Mouse (Mus musculus): ENCODE data around the gene Nrde2. TPM values are rescaled to one million over a fixed set of nuclear protein-coding genes. Genes with fewer than 3 reads are reported as not detected.
"Not testable (repeated sequence)": the region's sequence is repeated elsewhere in the genome, so short reads cannot be mapped to it uniquely, and the experiment has no call there.

Nrde2 gene
- polyA plus RNA-seq, 1 experiment from 2014 or later: 15.7 TPM

GRCm38 (mm10) chr12:100198967-100199660, 39.7 kb upstream of the Nrde2 start, which contains the start of gene Calm1:
Gene Calm1, plus strand, starts transcription at chr12:100199435.
- ATAC-seq: peak; percentile 80

DNA sequence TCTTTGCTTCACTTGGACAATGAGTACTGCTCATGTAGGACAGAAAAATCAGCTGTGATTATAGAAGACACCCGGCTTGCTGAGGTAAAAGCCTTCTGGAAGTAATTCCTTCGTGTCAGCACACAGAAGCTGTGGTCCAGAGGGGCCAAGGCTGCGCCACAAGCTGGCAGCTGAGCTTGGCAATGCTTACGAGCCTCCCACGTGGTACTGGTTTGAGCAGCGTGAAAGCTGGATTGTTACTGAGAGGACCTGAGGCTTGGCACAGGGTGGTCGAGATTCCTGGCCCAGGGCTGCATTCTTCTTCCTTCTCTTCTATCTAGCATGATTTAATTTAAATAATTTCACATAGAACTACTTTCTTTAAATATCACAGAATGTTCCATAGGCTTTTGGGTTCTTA, 37.3 kb upstream of the Nrde2 start:
- no peak for ATAC-seq
- Histone ChIP-seq H3K36me3 (ENCODE audit: control insufficient read depth, insufficient read depth) (no peaks in the 10 kb centered on the region), H3K27me3 (replicated peaks; ENCODE audit: control insufficient read depth, insufficient read depth, low read length) (no peaks in the 10 kb centered on the region), H3K4me1 (replicated peaks; ENCODE audit: control insufficient read depth, insufficient read depth, low read length) (peaks cover 8% of the 10 kb centered on the region), H3K27ac (ENCODE audit: low read length) (no peak overlapping the region), H3K4me2 (ENCODE audit: low read length) (no peak overlapping the region), H3K4me3 (replicated peaks; ENCODE audit: low read length) (no peak overlapping the region), H3K9me3 (ENCODE audit: control insufficient read depth, low read length) (no peaks in the 10 kb centered on the region), H3K9ac (replicated peaks; ENCODE audit: low read depth, low read length) (no peak overlapping the region)
- 55% methylated on average over 7 of the region's 7 CpGs for WGBS

More at GRCm38 (mm10) chr12:100198967-100199660, 39.7 kb upstream of the Nrde2 start, which contains the start of gene Calm1:
- peaks cover 29% of the 10 kb centered on the region for H3K4me1 ChIP-seq (replicated peaks; ENCODE audit: control insufficient read depth, insufficient read depth, low read length)
- H3K36me3 ChIP-seq (ENCODE audit: control insufficient read depth, insufficient read depth): peaks cover 6% of the 10 kb centered on the region
- H3K4me3 ChIP-seq (replicated peaks; ENCODE audit: low read length): peak within 1 kb of the TSS; percentile 91
- H3K27ac ChIP-seq (ENCODE audit: low read length): peak within 1 kb of the TSS; percentile 93
- no peaks in the 10 kb centered on the region for H3K27me3 ChIP-seq (replicated peaks; ENCODE audit: control insufficient read depth, insufficient read depth, low read length)
- under 1% methylated on average over 58 of the region's 58 CpGs for WGBS
- peak within 1 kb of the TSS; percentile 98 for H3K4me2 ChIP-seq (ENCODE audit: low read length)
- H3K9ac ChIP-seq (replicated peaks; ENCODE audit: low read depth, low read length): peak within 1 kb of the TSS; percentile 96
- H3K9me3 ChIP-seq (ENCODE audit: control insufficient read depth, low read length): no peaks in the 10 kb centered on the region

DNA sequence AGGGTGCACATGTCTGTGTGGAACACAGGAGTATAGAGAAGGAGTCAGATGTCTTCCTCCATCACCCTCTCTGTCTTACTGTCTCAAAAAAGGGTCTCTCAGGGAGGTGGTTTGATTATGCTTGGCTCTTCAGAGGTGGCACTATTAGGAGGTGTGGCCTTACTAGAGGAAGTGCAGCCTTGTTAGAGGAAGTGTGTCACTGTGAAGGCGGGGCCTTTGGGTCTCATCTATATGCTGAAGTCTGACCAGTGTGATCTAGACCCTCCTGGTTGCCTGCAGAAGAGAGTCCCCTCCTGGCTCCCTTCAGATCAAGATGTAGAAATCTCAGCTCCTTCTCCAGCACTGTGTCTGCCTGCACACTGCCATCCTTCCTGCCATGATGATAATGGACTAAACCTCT, 34.7 kb upstream of the Nrde2 start:
- Histone ChIP-seq H3K36me3 (ENCODE audit: control insufficient read depth, insufficient read depth) (no peaks in the 10 kb centered on the region), H3K9me3 (ENCODE audit: control insufficient read depth, low read length) (no peaks in the 10 kb centered on the region), H3K27me3 (replicated peaks; ENCODE audit: control insufficient read depth, insufficient read depth, low read length) (no peaks in the 10 kb centered on the region), H3K4me3 (replicated peaks; ENCODE audit: low read length) (no peak overlapping the region), H3K27ac (ENCODE audit: low read length) (no peak overlapping the region), H3K4me1 (replicated peaks; ENCODE audit: control insufficient read depth, insufficient read depth, low read length) (peaks cover 5% of the 10 kb centered on the region), H3K4me2 (ENCODE audit: low read length) (no peak overlapping the region), H3K9ac (replicated peaks; ENCODE audit: low read depth, low read length) (no peak overlapping the region)
- 94% methylated on average over 1 of the region's 1 CpGs for WGBS
- no peak for ATAC-seq

DNA sequence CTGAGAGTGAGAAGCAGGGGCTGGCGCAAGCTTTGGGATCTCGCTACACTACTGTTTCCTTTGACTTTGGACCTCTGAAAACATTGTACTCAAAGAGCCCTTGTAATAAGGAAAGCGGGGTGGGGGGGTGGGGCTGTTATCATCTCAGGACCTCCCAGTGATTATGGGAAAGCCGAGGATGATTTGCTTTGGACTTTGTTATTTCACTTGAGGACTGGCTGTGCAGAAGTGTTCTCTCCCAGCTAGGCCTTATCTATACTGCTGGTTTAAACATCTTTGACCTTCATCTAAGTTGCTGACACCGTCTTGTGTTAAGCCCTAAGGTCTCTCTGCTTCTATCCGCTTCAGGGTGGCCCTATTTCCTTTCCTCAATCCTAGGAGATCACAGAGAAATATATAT, 31.3 kb upstream of the Nrde2 start:
- no peak overlapping the region for H3K9ac ChIP-seq (replicated peaks; ENCODE audit: low read depth, low read length)
- H3K27me3 ChIP-seq (replicated peaks; ENCODE audit: control insufficient read depth, insufficient read depth, low read length): no peaks in the 10 kb centered on the region
- no peak overlapping the region for H3K27ac ChIP-seq (ENCODE audit: low read length)
- H3K9me3 ChIP-seq (ENCODE audit: control insufficient read depth, low read length): no peaks in the 10 kb centered on the region
- no peaks in the 10 kb centered on the region for H3K36me3 ChIP-seq (ENCODE audit: control insufficient read depth, insufficient read depth)
- WGBS: 88% methylated on average over 6 of the region's 6 CpGs
- ATAC-seq: no peak
- no peak overlapping the region for H3K4me3 ChIP-seq (replicated peaks; ENCODE audit: low read length)
- no peak overlapping the region for H3K4me2 ChIP-seq (ENCODE audit: low read length)
- H3K4me1 ChIP-seq (replicated peaks; ENCODE audit: control insufficient read depth, insufficient read depth, low read length): peaks cover 13% of the 10 kb centered on the region

GRCm38 (mm10) chr12:100187756-100188430, 28.4 kb upstream of the Nrde2 start:
- Histone ChIP-seq H3K9ac (replicated peaks; ENCODE audit: low read depth, low read length) (peak overlapping the region; percentile 61), H3K4me2 (ENCODE audit: low read length) (peak overlapping the region; percentile 80), H3K4me3 (replicated peaks; ENCODE audit: low read length) (peak overlapping the region; percentile 67), H3K27me3 (replicated peaks; ENCODE audit: control insufficient read depth, insufficient read depth, low read length) (no peaks in the 10 kb centered on the region), H3K4me1 (replicated peaks; ENCODE audit: control insufficient read depth, insufficient read depth, low read length) (peaks cover 13% of the 10 kb centered on the region), H3K9me3 (ENCODE audit: control insufficient read depth, low read length) (no peaks in the 10 kb centered on the region), H3K27ac (ENCODE audit: low read length) (peak overlapping the region; percentile 86), H3K36me3 (ENCODE audit: control insufficient read depth, insufficient read depth) (no peaks in the 10 kb centered on the region)
- WGBS: 1% methylated on average over 29 of the region's 29 CpGs
- ATAC-seq: no peak

- H3K9ac ChIP-seq (replicated peaks; ENCODE audit: low read depth, low read length): peak overlapping the region; percentile 89
- no peaks in the 10 kb centered on the region for H3K36me3 ChIP-seq (ENCODE audit: control insufficient read depth, insufficient read depth)
- H3K4me2 ChIP-seq (ENCODE audit: low read length): peak overlapping the region; percentile 80
- H3K4me1 ChIP-seq (replicated peaks; ENCODE audit: control insufficient read depth, insufficient read depth, low read length): peaks cover 13% of the 10 kb centered on the region
- H3K9me3 ChIP-seq (ENCODE audit: control insufficient read depth, low read length): no peaks in the 10 kb centered on the region
- peak overlapping the region; percentile 99 for H3K27ac ChIP-seq (ENCODE audit: low read length)
- peak; percentile 100 for ATAC-seq
- WGBS: under 1% methylated on average over 52 of the region's 52 CpGs
- H3K27me3 ChIP-seq (replicated peaks; ENCODE audit: control insufficient read depth, insufficient read depth, low read length): no peaks in the 10 kb centered on the region
- H3K4me3 ChIP-seq (replicated peaks; ENCODE audit: low read length): peak overlapping the region; percentile 67
Measured at GRCm38 (mm10) chr12:100187013-100187755, 27.7 kb upstream of the Nrde2 start.

DNA sequence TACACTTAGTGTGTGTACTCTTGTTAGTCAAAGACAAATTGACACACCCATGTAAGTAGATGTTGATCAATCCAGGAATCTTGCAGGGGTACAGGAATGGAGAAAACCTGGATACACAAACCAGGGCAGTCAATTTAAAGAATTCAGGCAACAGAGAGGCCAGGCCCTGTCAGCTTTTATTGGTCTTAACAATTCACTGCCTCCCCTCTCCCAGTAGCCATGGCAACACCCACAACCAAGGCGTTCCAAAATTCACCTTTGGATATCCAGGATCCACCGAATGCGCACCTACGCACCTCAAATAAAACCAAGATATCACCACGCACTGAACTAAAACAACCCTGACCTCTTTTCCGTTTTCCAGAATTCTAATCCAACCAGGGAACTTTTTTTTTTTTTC, 26.9 kb upstream of the Nrde2 start:
- H3K9me3 ChIP-seq (ENCODE audit: control insufficient read depth, low read length): no peaks in the 10 kb centered on the region
- WGBS: 2% methylated on average over 6 of the region's 6 CpGs
- peak overlapping the region; percentile 67 for H3K4me3 ChIP-seq (replicated peaks; ENCODE audit: low read length)

DNA sequence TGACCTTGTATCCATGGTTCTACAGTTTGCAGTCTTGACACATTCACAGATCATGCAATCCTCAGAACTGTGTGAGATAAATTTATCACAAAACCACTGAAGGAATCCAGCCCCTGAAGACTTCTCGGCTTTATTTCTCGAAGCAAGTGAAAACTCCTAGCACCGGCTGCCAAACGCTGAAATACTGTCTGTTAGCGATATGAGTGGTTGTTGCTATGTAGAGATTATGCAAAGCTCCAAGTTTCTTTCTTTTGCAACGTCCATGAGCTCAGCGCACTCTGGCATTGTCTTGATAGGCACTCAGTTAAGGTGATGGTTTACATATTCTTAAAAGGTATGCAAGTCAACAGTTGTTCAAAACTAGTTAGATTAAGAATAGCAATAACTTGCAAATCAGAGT, 26.4 kb upstream of the Nrde2 start:
- no peaks in the 10 kb centered on the region for H3K27me3 ChIP-seq (replicated peaks; ENCODE audit: control insufficient read depth, insufficient read depth, low read length)
- H3K27ac ChIP-seq (ENCODE audit: low read length): peak overlapping the region; percentile 99
- peaks cover 13% of the 10 kb centered on the region for H3K4me1 ChIP-seq (replicated peaks; ENCODE audit: control insufficient read depth, insufficient read depth, low read length)
- no peak overlapping the region for H3K4me3 ChIP-seq (replicated peaks; ENCODE audit: low read length)
- H3K9ac ChIP-seq (replicated peaks; ENCODE audit: low read depth, low read length): peak overlapping the region; percentile 10; the same call in 1 of the 2 replicates
- WGBS: 59% methylated on average over 7 of the region's 7 CpGs
- no peaks in the 10 kb centered on the region for H3K9me3 ChIP-seq (ENCODE audit: control insufficient read depth, low read length)
- H3K4me2 ChIP-seq (ENCODE audit: low read length): peak overlapping the region; percentile 33; the same call in 1 of the 2 replicates
- no peak for ATAC-seq
- no peaks in the 10 kb centered on the region for H3K36me3 ChIP-seq (ENCODE audit: control insufficient read depth, insufficient read depth)

More for the DNA sequence above, 26.9 kb upstream of the Nrde2 start:
- Histone ChIP-seq H3K27me3 (replicated peaks; ENCODE audit: control insufficient read depth, insufficient read depth, low read length) (no peaks in the 10 kb centered on the region), H3K36me3 (ENCODE audit: control insufficient read depth, insufficient read depth) (no peaks in the 10 kb centered on the region), H3K9ac (replicated peaks; ENCODE audit: low read depth, low read length) (peak overlapping the region; percentile 89), H3K4me1 (replicated peaks; ENCODE audit: control insufficient read depth, insufficient read depth, low read length) (peaks cover 13% of the 10 kb centered on the region), H3K27ac (ENCODE audit: low read length) (peak overlapping the region; percentile 99), H3K4me2 (ENCODE audit: low read length) (peak overlapping the region; percentile 51)
- ATAC-seq: no peak

- H3K4me2 ChIP-seq (ENCODE audit: low read length); H3K9ac ChIP-seq (replicated peaks; ENCODE audit: low read depth, low read length); H3K4me3 ChIP-seq (replicated peaks; ENCODE audit: low read length); H3K9me3 ChIP-seq (ENCODE audit: control insufficient read depth, low read length); H3K27ac ChIP-seq (ENCODE audit: low read length); H3K27me3 ChIP-seq (replicated peaks; ENCODE audit: control insufficient read depth, insufficient read depth, low read length); H3K36me3 ChIP-seq (ENCODE audit: control insufficient read depth, insufficient read depth); ATAC-seq: not testable (repeated sequence)
- WGBS: 94% methylated on average over 2 of the region's 2 CpGs
- peaks cover 13% of the 10 kb centered on the region for H3K4me1 ChIP-seq (replicated peaks; ENCODE audit: control insufficient read depth, insufficient read depth, low read length)
Measured at GRCm38 (mm10) chr12:100184976-100185375, 25.5 kb upstream of the Nrde2 start.

Data from forebrain, embryonic 16.5 days (tissue).